Mouse (Mus musculus) kidney, adult 2 months (tissue): ENCODE measurements around the gene Trpm8.

Experiments
- CTCF ChIP-seq: fragments of 200-500 bp; conservative IDR thresholded peaks from 2 replicates; pipeline ENCODE4 v1.5.1; 2011; ENCODE audit warnings: low read depth, mild to moderate bottlenecking, control low read depth, low read length, moderate library complexity, mixed read lengths; ENCODE audit not compliant: insufficient read depth, insufficient read length
- POLR2A ChIP-seq: fragments of 200-500 bp; IDR thresholded peaks from one replicate; pipeline ENCODE4 v1.6.1; 2011; ENCODE audit warnings: low read depth, low read length, control low read depth

GRCm38 (mm10) chr1:88273832-88274231 is 3.6 kb upstream of the Trpm8 start:
- no peak for TF ChIP-seq CTCF
- no peak for TF ChIP-seq POLR2A
